Mouse (Mus musculus): ENCODE results near the gene Tfam. TPM values are rescaled to one million over a fixed set of nuclear protein-coding genes. Genes with fewer than 3 reads are reported as not detected.
A peak's percentile ranks its signal among the peaks of the same experiment; 100 is the strongest.

The Tfam gene
- polyA plus RNA-seq, 1 experiment from 2014 or later: 59.5 TPM

GRCm38 (mm10) chr10:71252421-71252820, 14.3 kb upstream of the Tfam start:
- Histone ChIP-seq H3K27ac (no peak overlapping the region), H3K27me3 (replicated peaks) (no peaks in the 10 kb centered on the region), H3K9me3 (replicated peaks) (no peaks in the 10 kb centered on the region), H3K4me3 (no peak overlapping the region), H3K9ac (no peak overlapping the region), H3K4me2 (no peak overlapping the region), H3K4me1 (no peaks in the 10 kb centered on the region), H3K36me3 (0 out of 2 replicates have a peak, but pooled peaks cover 5% of the 10 kb centered on the region)
- WGBS (ENCODE audit: insufficient replicate concordance): 57% methylated on average over 5 of the region's 5 CpGs
- ATAC-seq: no peak

GRCm38 (mm10) chr10:71251846-71252245, 13.8 kb upstream of the Tfam start:
- no peaks in the 10 kb centered on the region for H3K27me3 ChIP-seq (replicated peaks)

DNA sequence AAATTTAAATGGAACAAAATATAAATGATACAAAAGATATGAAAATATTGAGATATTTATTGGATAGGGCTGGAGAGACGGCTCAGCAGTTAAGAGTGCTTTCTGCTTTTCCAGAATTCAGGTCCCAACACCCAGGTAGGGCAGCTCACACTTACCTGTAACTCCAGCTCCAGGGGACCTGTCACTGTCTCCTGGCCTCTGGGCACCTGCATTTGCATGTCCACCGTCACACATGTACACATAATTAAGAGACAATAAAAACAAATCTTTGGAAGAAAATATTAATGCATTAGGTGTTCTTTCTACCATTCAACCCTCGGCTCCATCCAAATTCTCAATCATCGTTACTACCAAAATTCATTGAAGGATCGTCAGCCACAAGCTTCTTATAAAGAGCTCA, 13.2 kb upstream of the Tfam start:
- ATAC-seq: no peak
- Histone ChIP-seq H3K4me3 (no peak overlapping the region), H3K4me2 (no peak overlapping the region), H3K27ac (no peak overlapping the region), H3K9ac (no peak overlapping the region), H3K4me1 (no peaks in the 10 kb centered on the region), H3K9me3 (replicated peaks) (no peaks in the 10 kb centered on the region), H3K36me3 (0 out of 2 replicates have a peak, but pooled peaks cover 5% of the 10 kb centered on the region), H3K27me3 (replicated peaks) (no peaks in the 10 kb centered on the region)
- WGBS (ENCODE audit: insufficient replicate concordance): 76% methylated on average over 5 of the region's 5 CpGs

More at GRCm38 (mm10) chr10:71251846-71252245, 13.8 kb upstream of the Tfam start:
- 71% methylated on average over 5 of the region's 5 CpGs for WGBS (ENCODE audit: insufficient replicate concordance)
- Histone ChIP-seq H3K4me1 (no peaks in the 10 kb centered on the region), H3K4me3 (no peak overlapping the region), H3K9me3 (replicated peaks) (no peaks in the 10 kb centered on the region), H3K27ac (no peak overlapping the region), H3K9ac (no peak overlapping the region), H3K4me2 (no peak overlapping the region), H3K36me3 (0 out of 2 replicates have a peak, but pooled peaks cover 5% of the 10 kb centered on the region)
- no peak for ATAC-seq

- no peak overlapping the region for H3K9ac ChIP-seq
- no peaks in the 10 kb centered on the region for H3K27me3 ChIP-seq (replicated peaks)
- no peaks in the 10 kb centered on the region for H3K9me3 ChIP-seq (replicated peaks)
- 0 out of 2 replicates have a peak, but pooled peaks cover 2% of the 10 kb centered on the region for H3K36me3 ChIP-seq
- H3K27ac ChIP-seq: no peak overlapping the region
- no peak overlapping the region for H3K4me3 ChIP-seq
- no peak overlapping the region for H3K4me2 ChIP-seq
- WGBS (ENCODE audit: insufficient replicate concordance): 76% methylated on average over 17 of the region's 17 CpGs
- ATAC-seq: no peak
- H3K4me1 ChIP-seq: no peaks in the 10 kb centered on the region
Observed at GRCm38 (mm10) chr10:71250472-71250871, 12.4 kb upstream of the Tfam start.

DNA sequence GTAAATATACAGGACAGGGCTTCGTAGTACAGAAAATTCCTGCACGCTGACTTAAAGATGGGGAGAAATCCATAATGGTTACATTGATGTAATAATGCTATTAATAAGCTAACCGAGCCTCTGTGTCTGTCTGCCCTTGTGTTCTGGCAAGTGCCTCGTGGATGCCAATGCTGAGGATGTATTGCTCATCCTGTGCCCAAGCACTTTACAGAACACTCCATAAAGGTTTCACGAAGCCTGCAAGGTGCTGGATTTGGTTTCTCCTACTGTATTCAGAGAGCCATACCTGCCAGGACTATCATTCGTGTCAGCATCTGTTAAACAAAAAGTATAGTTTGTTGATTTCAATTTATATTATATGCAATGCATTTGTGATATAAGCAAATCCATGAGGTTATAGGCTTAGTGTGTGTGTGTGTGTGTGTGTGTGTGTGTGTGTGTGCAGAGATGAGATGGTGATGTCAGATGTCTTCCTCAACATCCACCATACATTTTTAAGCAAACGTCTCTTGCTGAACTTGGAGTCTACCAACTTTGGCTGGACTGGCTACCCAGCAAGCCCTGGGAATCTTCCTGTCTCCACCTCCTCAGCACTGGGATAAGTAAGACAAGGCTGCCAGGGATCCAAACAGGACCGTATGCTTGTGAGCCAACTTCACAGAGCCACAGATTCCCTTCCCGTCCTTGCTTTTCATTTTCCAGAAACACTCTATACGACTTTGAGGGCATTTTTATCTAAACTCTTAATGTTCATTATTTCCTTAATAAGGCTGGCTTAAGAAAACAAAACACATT, 11.2 kb upstream of the Tfam start:
- Histone ChIP-seq H3K9ac (no peak overlapping the region), H3K4me3 (no peak overlapping the region), H3K36me3 (no peaks in the 10 kb centered on the region), H3K4me1 (no peaks in the 10 kb centered on the region), H3K9me3 (replicated peaks) (no peaks in the 10 kb centered on the region), H3K4me2 (no peak overlapping the region), H3K27ac (no peak overlapping the region), H3K27me3 (replicated peaks) (no peaks in the 10 kb centered on the region)
- WGBS (ENCODE audit: insufficient replicate concordance): 68% methylated on average over 10 of the region's 10 CpGs
- no peak for ATAC-seq

GRCm38 (mm10) chr10:71246956-71247355, 8.9 kb upstream of the Tfam start:
- H3K27me3 ChIP-seq (replicated peaks): peaks cover 8% of the 10 kb centered on the region
- no peak overlapping the region for H3K4me3 ChIP-seq
- H3K9me3 ChIP-seq (replicated peaks): no peaks in the 10 kb centered on the region
- H3K36me3 ChIP-seq: no peaks in the 10 kb centered on the region
- WGBS (ENCODE audit: insufficient replicate concordance): 31% methylated on average over 7 of the region's 7 CpGs
- no peaks in the 10 kb centered on the region for H3K4me1 ChIP-seq
- no peak overlapping the region for H3K4me2 ChIP-seq
- no peak for ATAC-seq
- no peak overlapping the region for H3K9ac ChIP-seq
- H3K27ac ChIP-seq: no peak overlapping the region

DNA sequence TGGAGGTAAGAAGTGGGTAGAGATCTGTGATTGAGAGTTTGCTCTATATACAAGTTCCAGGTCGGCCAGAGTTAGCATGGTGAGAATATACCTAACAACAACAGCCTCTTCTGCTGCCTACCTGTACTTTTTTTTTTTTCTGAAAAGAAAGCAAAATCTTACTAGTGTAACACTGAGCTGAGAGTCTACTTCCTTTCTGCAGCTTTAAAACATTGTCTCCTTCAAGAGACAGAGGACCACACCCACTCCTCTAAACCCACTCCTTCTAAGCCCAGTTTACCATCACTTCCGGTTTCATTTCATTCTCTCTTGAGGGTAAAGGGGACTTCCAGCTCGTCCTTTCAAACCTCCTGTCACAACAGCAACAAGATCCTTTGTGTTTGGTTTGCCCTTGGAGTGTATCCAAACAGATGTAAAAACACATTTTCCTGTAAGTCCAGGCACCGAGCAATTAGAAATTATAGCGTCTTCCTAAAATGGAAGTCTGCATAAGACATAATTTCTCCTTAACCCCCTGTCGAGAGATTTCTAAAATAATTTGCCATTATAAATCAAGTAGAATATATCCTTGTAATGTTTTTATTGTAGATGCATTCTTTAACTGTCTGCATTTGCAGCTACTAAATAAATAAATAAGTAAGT, 1.5 kb upstream of the Tfam start:
- Histone ChIP-seq H3K4me3 (peak overlapping the region; percentile 4; the same call in 1 of the 2 replicates), H3K36me3 (peaks cover 14% of the 10 kb centered on the region), H3K9me3 (replicated peaks) (no peaks in the 10 kb centered on the region), H3K27ac (no peak overlapping the region), H3K27me3 (replicated peaks) (peaks cover 16% of the 10 kb centered on the region), H3K4me1 (peaks cover 28% of the 10 kb centered on the region), H3K4me2 (peak overlapping the region; percentile 28), H3K9ac (peak overlapping the region; percentile 12; the same call in 1 of the 2 replicates)
- no peak for ATAC-seq
- 45% methylated on average over 6 of the region's 6 CpGs for WGBS (ENCODE audit: insufficient replicate concordance)

GRCm38 (mm10) chr10:71237516-71238239, 402 bp downstream of the Tfam start:
- Histone ChIP-seq H3K9me3 (replicated peaks) (no peaks in the 10 kb centered on the region), H3K4me1 (peaks cover 28% of the 10 kb centered on the region), H3K4me3 (peak overlapping the region; percentile 94), H3K9ac (peak overlapping the region; percentile 92), H3K27ac (peak overlapping the region; percentile 81), H3K36me3 (peaks cover 34% of the 10 kb centered on the region), H3K27me3 (replicated peaks) (peaks cover 15% of the 10 kb centered on the region), H3K4me2 (peak overlapping the region; percentile 80)
- under 1% methylated on average over 66 of the region's 68 CpGs for WGBS (ENCODE audit: insufficient replicate concordance)
- peak; percentile 97 for ATAC-seq

- WGBS (ENCODE audit: insufficient replicate concordance): 92% methylated on average over 8 of the region's 8 CpGs
- Histone ChIP-seq H3K36me3 (peaks cover 66% of the 10 kb centered on the region), H3K9me3 (replicated peaks) (no peaks in the 10 kb centered on the region), H3K9ac (no peak overlapping the region), H3K4me1 (peaks cover 22% of the 10 kb centered on the region), H3K27ac (no peak overlapping the region), H3K4me2 (no peak overlapping the region), H3K27me3 (replicated peaks) (no peaks in the 10 kb centered on the region), H3K4me3 (no peak overlapping the region)
- ATAC-seq: no peak
Observed at GRCm38 (mm10) chr10:71234071-71234470, 4.0 kb downstream of the Tfam start.

DNA sequence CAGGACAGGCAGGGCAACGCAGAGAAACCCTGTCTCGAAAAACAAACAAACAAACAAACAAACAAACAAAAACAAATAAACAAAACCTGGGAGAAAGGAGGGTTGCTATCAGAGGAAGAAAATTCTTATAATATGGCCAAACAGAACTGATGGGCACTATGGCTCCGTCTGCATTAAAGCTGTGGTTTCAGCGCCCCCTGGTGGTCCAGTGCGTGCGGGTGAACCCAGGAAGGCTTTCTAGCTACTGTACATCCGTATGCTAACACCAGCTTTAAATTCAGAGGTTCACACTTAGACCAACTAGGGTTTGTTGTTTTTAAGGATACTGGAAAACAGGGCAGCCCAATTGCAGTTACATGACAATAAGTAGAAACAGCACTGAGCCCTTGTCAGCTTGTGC, 12.2 kb downstream of the Tfam start:
- H3K4me2 ChIP-seq: no peak overlapping the region
- H3K36me3 ChIP-seq: peaks cover 85% of the 10 kb centered on the region
- H3K27ac ChIP-seq: no peak overlapping the region
- H3K9ac ChIP-seq: no peak overlapping the region
- H3K4me3 ChIP-seq: no peak overlapping the region
- no peaks in the 10 kb centered on the region for H3K9me3 ChIP-seq (replicated peaks)
- ATAC-seq: peak; percentile 47; the same call in 1 of the 2 replicates
- no peaks in the 10 kb centered on the region for H3K27me3 ChIP-seq (replicated peaks)
- H3K4me1 ChIP-seq: no peaks in the 10 kb centered on the region
- WGBS (ENCODE audit: insufficient replicate concordance): 42% methylated on average over 7 of the region's 7 CpGs

GRCm38 (mm10) chr10:71223101-71223500, 15.0 kb downstream of the Tfam start:
- WGBS (ENCODE audit: insufficient replicate concordance): 84% methylated on average over 5 of the region's 5 CpGs
- H3K36me3 ChIP-seq: peaks cover 57% of the 10 kb centered on the region
- no peak for ATAC-seq

DNA sequence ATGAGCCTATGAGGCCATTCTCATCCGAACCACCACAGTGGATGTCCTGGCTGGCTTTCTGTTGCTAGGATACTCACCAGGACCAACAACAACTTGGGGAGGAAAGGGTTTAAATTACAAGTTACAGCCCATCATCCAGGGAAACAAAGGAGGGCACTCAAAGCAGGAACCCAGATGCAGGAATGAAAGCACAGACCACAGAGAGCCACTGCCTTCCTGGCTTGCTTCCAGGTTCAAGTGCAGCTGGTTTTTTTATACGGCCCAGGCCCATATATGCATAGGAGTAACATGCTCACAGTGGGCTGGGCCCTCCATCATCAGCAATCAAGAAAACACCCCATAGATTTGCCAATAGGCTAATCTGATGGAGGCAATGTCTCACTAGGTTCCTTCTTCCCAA, 15.4 kb downstream of the Tfam start:
- Histone ChIP-seq H3K9me3 (replicated peaks) (no peaks in the 10 kb centered on the region), H3K36me3 (peaks cover 54% of the 10 kb centered on the region), H3K9ac (no peak overlapping the region), H3K4me1 (peaks cover 3% of the 10 kb centered on the region; the same call in 1 of the 2 replicates), H3K4me3 (no peak overlapping the region), H3K27me3 (replicated peaks) (no peaks in the 10 kb centered on the region), H3K4me2 (no peak overlapping the region), H3K27ac (no peak overlapping the region)
- no peak for ATAC-seq
- 89% methylated on average over 2 of the region's 2 CpGs for WGBS (ENCODE audit: insufficient replicate concordance)

More at GRCm38 (mm10) chr10:71223101-71223500, 15.0 kb downstream of the Tfam start:
- Histone ChIP-seq H3K4me2 (no peak overlapping the region), H3K4me1 (peaks cover 3% of the 10 kb centered on the region; the same call in 1 of the 2 replicates), H3K4me3 (no peak overlapping the region), H3K9me3 (replicated peaks) (no peaks in the 10 kb centered on the region), H3K9ac (no peak overlapping the region), H3K27ac (no peak overlapping the region), H3K27me3 (replicated peaks) (no peaks in the 10 kb centered on the region)

Measured in liver, embryonic 12.5 days (tissue).